ENCODE assay signal across 8 mouse cellular contexts in the genomic region with DNA sequence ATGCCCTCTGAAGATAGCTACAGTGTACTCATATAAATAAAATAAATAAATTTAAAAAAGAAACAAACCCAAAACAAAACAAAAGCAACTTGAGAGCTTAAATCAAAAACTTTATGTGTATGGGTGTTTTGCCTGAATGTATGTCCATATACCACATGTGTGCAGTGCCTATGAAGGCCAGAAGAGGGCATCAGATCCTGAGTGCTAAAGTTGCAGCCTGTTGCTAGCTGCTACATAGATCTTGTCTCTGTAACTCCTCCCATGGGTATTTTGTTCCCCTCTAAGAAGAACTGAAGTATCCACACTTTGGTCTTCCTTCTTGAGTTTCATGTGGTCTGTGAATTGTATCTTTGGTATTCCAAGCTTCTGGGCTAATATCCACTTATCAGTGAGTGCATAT.
DNase-seq lines count a peak whose midpoint lies in the region; ATAC-seq and TF ChIP-seq lines count a peak whose summit lies in the region.
"Not testable (repeated sequence)": the region's sequence is repeated elsewhere in the genome, so short reads cannot be mapped to it uniquely, and the experiment has no call there.

No protein-coding gene starts in this region.

- peak in 2 of 3 experiments; percentile 4 to 25; a peak in 2 of 6 replicates for TF ChIP-seq CTCF in MEL (IDR thresholded peaks at IDR 0.05 in 2 of 3, conservative IDR thresholded peaks at IDR 0.05 in 1 of 3; ENCODE audit: control insufficient read depth in 1 of 3, insufficient read depth in 1 of 3, low read depth in 2 of 3, low read length in 3 of 3, poor library complexity in 1 of 3, severe bottlenecking in 1 of 3)
- peak; percentile 8; the same call in 1 of the 2 replicates for TF ChIP-seq CTCF in bone marrow, adult 2 months (IDR thresholded peaks at IDR 0.05; ENCODE audit: control insufficient read depth, insufficient read depth, low read length)
- peak; percentile 33 for TF ChIP-seq CTCF in kidney, postnatal 0 days (IDR thresholded peaks at IDR 0.05; ENCODE audit: low read depth)
- peak; percentile 33 for TF ChIP-seq CTCF in lung, postnatal 0 days (IDR thresholded peaks at IDR 0.05)
- TF ChIP-seq CTCF in thymus, adult 2 months (IDR thresholded peaks at IDR 0.05; ENCODE audit: borderline replicate concordance, control insufficient read depth, extremely low read depth, insufficient read depth, low read length, poor library complexity) = not testable (repeated sequence)

- not testable (repeated sequence) for ATAC-seq in kidney, postnatal 0 days (replicated peaks; ENCODE audit: low FRiP score, low read depth); lung, postnatal 0 days

- not testable (repeated sequence) for H3K27me3 ChIP-seq in MEL (ENCODE audit: control insufficient read depth in 1 of 2, insufficient read depth in 2 of 2, low read length in 2 of 2); kidney, postnatal 0 days (ENCODE audit: insufficient read depth, low read length); lung, postnatal 0 days (replicated peaks; ENCODE audit: insufficient read depth, low read length); thymus, adult 2 months (ENCODE audit: control insufficient read depth, insufficient read depth, low read length)

- H3K79me2 ChIP-seq in MEL (ENCODE audit: control insufficient read depth, insufficient read depth, low read length, poor library complexity) = not testable (repeated sequence)

- H3K4me3 ChIP-seq in MEL (ENCODE audit: control insufficient read depth in 1 of 2, insufficient read depth in 1 of 2, low read depth in 2 of 2, low read length in 2 of 2); bone marrow, adult 2 months (replicated peaks; ENCODE audit: control insufficient read depth, low read depth, low read length); kidney, postnatal 0 days (replicated peaks; ENCODE audit: low read depth, low read length); lung, postnatal 0 days (ENCODE audit: low read depth, low read length); thymus, adult 2 months (ENCODE audit: control insufficient read depth, insufficient read depth, low read length): not testable (repeated sequence)

- not testable (repeated sequence) for H3K4me1 ChIP-seq in MEL (ENCODE audit: control insufficient read depth in 1 of 2, insufficient read depth in 2 of 2, low read length in 2 of 2); bone marrow, adult 2 months (ENCODE audit: control insufficient read depth, insufficient read depth, low read length); kidney, postnatal 0 days (replicated peaks; ENCODE audit: insufficient read depth, low read length); lung, postnatal 0 days (ENCODE audit: insufficient read depth, low read depth, low read length); thymus, adult 2 months (replicated peaks; ENCODE audit: control insufficient read depth, insufficient read depth, low read length)

- TF ChIP-seq RAD21 in MEL (IDR thresholded peaks at IDR 0.05; ENCODE audit: low read depth, low read length) = not testable (repeated sequence)

- H3K9me3 ChIP-seq in MEL (replicated peaks; ENCODE audit: insufficient read depth, low read length); kidney, postnatal 0 days (replicated peaks; ENCODE audit: low read length); lung, postnatal 0 days (ENCODE audit: low read length): not testable (repeated sequence)

- TF ChIP-seq EP300 in MEL (IDR thresholded peaks at IDR 0.05; ENCODE audit: low read depth in 1 of 2, low read length in 2 of 2); lung, postnatal 0 days (IDR thresholded peaks at IDR 0.05): not testable (repeated sequence)

- not testable (repeated sequence) for H3K9ac ChIP-seq in MEL (ENCODE audit: control insufficient read depth, low read depth, low read length, poor library complexity, severe bottlenecking); kidney, postnatal 0 days (ENCODE audit: low read depth, low read length); lung, postnatal 0 days (replicated peaks; ENCODE audit: low read depth)

- H3K36me3 ChIP-seq in MEL (ENCODE audit: control insufficient read depth in 1 of 2, insufficient read depth in 2 of 2, low read length in 2 of 2); kidney, postnatal 0 days (ENCODE audit: insufficient read depth, low read length); lung, postnatal 0 days (ENCODE audit: insufficient read depth, low read length); thymus, adult 2 months (ENCODE audit: control insufficient read depth, insufficient read depth, low read length): not testable (repeated sequence)

- not testable (repeated sequence) for TF ChIP-seq POLR2A in MEL (IDR thresholded peaks at IDR 0.05; ENCODE audit: control insufficient read depth in 1 of 2, insufficient read depth in 1 of 2, low read depth in 1 of 2, low read length in 2 of 2, poor library complexity in 1 of 2); bone marrow, adult 2 months (IDR thresholded peaks at IDR 0.05; ENCODE audit: borderline replicate concordance, control insufficient read depth, low read depth, low read length); thymus, adult 2 months (IDR thresholded peaks at IDR 0.05; ENCODE audit: control insufficient read depth, extremely low read depth, insufficient read depth, low read length, poor library complexity)

- DNase-seq in CD4-positive, CD25-positive, alpha-beta regulatory T cell, adult 2 months (ENCODE audit: low read depth, low spot score) = peak; percentile 5
- DNase-seq in MEL (ENCODE audit: low read depth, low spot score) = peak; percentile 13
- peak; percentile 23 for DNase-seq in embryo, embryonic 10 days (ENCODE audit: low spot score)
- not testable (repeated sequence) for DNase-seq in kidney, postnatal 0 days (ENCODE audit: low spot score); lung, postnatal 0 days (ENCODE audit: low spot score)
- peak; percentile 20 for DNase-seq in thymus, adult 2 months
- peak; percentile 51 for DNase-seq in thymus, postnatal 4 days

- H3K4me2 ChIP-seq in kidney, postnatal 0 days (ENCODE audit: low read length); lung, postnatal 0 days (replicated peaks; ENCODE audit: low read depth, low read length): not testable (repeated sequence)

- H3K27ac ChIP-seq in MEL (ENCODE audit: control insufficient read depth, low read depth, low read length); bone marrow, adult 2 months (ENCODE audit: control insufficient read depth, insufficient read depth, low read depth, low read length, poor library complexity); kidney, postnatal 0 days; lung, postnatal 0 days (ENCODE audit: low read length); thymus, adult 2 months (ENCODE audit: control insufficient read depth, insufficient read depth, low read length): not testable (repeated sequence)
